In the genomic region with DNA sequence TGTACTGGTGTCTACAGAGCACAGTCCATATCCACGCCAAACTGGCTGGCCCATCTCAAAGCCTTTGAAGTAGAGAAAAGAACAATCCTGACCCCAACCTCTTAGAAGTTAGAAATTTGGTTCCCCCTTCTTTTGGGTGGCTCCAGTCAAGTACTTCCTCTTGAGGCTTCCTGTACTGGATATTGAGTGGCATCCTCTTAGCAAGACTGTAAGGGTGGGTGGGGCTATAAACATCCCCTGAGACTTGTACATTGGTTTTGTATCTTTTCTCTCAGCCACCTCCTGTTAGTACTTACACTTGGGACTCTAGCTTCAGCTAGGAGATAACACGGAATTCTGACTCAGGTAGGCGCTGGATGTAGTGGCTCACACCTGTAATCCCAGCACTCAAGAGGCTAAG, we compare ENCODE assay signal across 15 mouse cellular contexts. TPM values are rescaled to one million over a fixed set of nuclear protein-coding genes. Genes with fewer than 3 reads are reported as not detected.
DNase-seq lines count a peak whose midpoint lies in the region; ATAC-seq lines count a peak whose summit lies in the region.
"Had no signal": no experiment of that assay in that cellular context is flagged by ENCODE, and none has a peak within 500 bp of the region (broad histone marks: within the 10 kb centered on the region; RNA-seq: fewer than 3 reads in every experiment).

No protein-coding gene starts in this region.

- WGBS in lung, embryonic 15.5 days, result 70% methylated on average over 3 of the region's 3 CpGs
- 86% methylated on average over 3 of the region's 3 CpGs for WGBS in stomach, embryonic 16.5 days

- peaks cover 25% of the 10 kb centered on the region for H3K4me1 ChIP-seq in lung, embryonic 15.5 days
- peaks cover 20% of the 10 kb centered on the region for H3K4me1 ChIP-seq in stomach, embryonic 16.5 days (ENCODE audit: control insufficient read depth, insufficient read depth, low read length)

- peak overlapping the region; percentile 45; the same call in 1 of the 2 replicates for H3K27ac ChIP-seq in lung, embryonic 15.5 days
- H3K27ac ChIP-seq in stomach, embryonic 16.5 days (ENCODE audit: low read length), result peak overlapping the region; percentile 76
- H3K27ac ChIP-seq: intestine, embryonic 15.5 days; midbrain, embryonic 15.5 days had no signal

- peak; percentile 27 for DNase-seq in cerebellum, adult 11-12 months
- no peak for DNase-seq in lung, postnatal 4 days
- DNase-seq in lung, postnatal 10 days, result peak; percentile 24
- DNase-seq in thymus, postnatal 10 days (ENCODE audit: low spot score in 2 of 2), result no peak
- no peak for DNase-seq in adrenal gland, adult 2 months
- DNase-seq: gastrocnemius, postnatal 36 days; heart, postnatal 10 days; kidney, postnatal 4 days had no signal

- H3K27me3 ChIP-seq in lung, embryonic 15.5 days, result no peaks in the 10 kb centered on the region
- H3K27me3 ChIP-seq in stomach, embryonic 16.5 days (ENCODE audit: control insufficient read depth, insufficient read depth, low read length), result no peaks in the 10 kb centered on the region
- H3K27me3 ChIP-seq: intestine, embryonic 15.5 days; midbrain, embryonic 15.5 days had no signal

- H3K9ac ChIP-seq in lung, embryonic 15.5 days, result no peak overlapping the region
- no peak overlapping the region for H3K9ac ChIP-seq in stomach, embryonic 16.5 days (ENCODE audit: low read length)
- H3K9ac ChIP-seq: intestine, embryonic 15.5 days; midbrain, embryonic 15.5 days had no signal

- no peak overlapping the region for H3K4me2 ChIP-seq in lung, embryonic 15.5 days
- no peak overlapping the region for H3K4me2 ChIP-seq in stomach, embryonic 16.5 days (ENCODE audit: low read depth, low read length)
- H3K4me2 ChIP-seq: intestine, embryonic 15.5 days; midbrain, embryonic 15.5 days had no signal

- H3K4me3 ChIP-seq in lung, embryonic 15.5 days, result no peak overlapping the region
- no peak overlapping the region for H3K4me3 ChIP-seq in stomach, embryonic 16.5 days (replicated peaks; ENCODE audit: low read length)
- H3K4me3 ChIP-seq: intestine, embryonic 15.5 days; midbrain, embryonic 15.5 days had no signal

- ATAC-seq in cerebellum, adult (ENCODE audit: insufficient number of reproducible peaks, low FRiP score, low TSS enrichment), result no peak
- ATAC-seq in lung, embryonic 15.5 days (ENCODE audit: borderline replicate concordance, extremely low read depth, low FRiP score, low TSS enrichment), result no peak
- no peak for ATAC-seq in stomach, embryonic 16.5 days (ENCODE audit: insufficient read depth, low FRiP score)
- ATAC-seq: midbrain, embryonic 15.5 days had no signal

- H3K36me3 ChIP-seq in lung, embryonic 15.5 days, result no peaks in the 10 kb centered on the region
- no peaks in the 10 kb centered on the region for H3K36me3 ChIP-seq in stomach, embryonic 16.5 days (ENCODE audit: control insufficient read depth, insufficient read depth, low read length)
- H3K36me3 ChIP-seq: intestine, embryonic 15.5 days; midbrain, embryonic 15.5 days had no signal

- no peaks in the 10 kb centered on the region for H3K9me3 ChIP-seq in lung, embryonic 15.5 days
- H3K9me3 ChIP-seq in stomach, embryonic 16.5 days (replicated peaks; ENCODE audit: control insufficient read depth, low read length), result no peaks in the 10 kb centered on the region
- H3K9me3 ChIP-seq: intestine, embryonic 15.5 days; midbrain, embryonic 15.5 days had no signal

RNA-seq across cellular contexts. Expression of gene E330009J07Rik, which starts 5.7 kb away (rescaled TPM):
- 11.2 and 13.3 TPM in 2 replicates for polyA plus RNA-seq in lung, embryonic 15.5 days (2015; fragmentation: Nextera tagmentation; extraction: Ambion mirVana)
- polyA plus RNA-seq in stomach, embryonic 16.5 days (2015; fragmentation: Nextera tagmentation; extraction: Ambion mirVana), result 16.6 and 19.8 TPM in 2 replicates
- 10 to 100 TPM; 11.9 to 15.4 TPM for total RNA-seq in adrenal gland, adult 2 months (2021)
- polyA plus RNA-seq in adrenal gland, adult 2 months (2012; rRNA removed), result 4.2 and 4.7 TPM in 2 replicates

RNA-seq across cellular contexts. Expression of gene Wee2, which starts 8.6 kb away (rescaled TPM):
- polyA plus RNA-seq in lung, embryonic 15.5 days (2015; fragmentation: Nextera tagmentation; extraction: Ambion mirVana), result not detected in 2 replicates
- not detected in 2 replicates for polyA plus RNA-seq in stomach, embryonic 16.5 days (2015; fragmentation: Nextera tagmentation; extraction: Ambion mirVana)
- total RNA-seq in adrenal gland, adult 2 months (2021), result not detected
- polyA plus RNA-seq in adrenal gland, adult 2 months (2012; rRNA removed), result not detected in 2 replicates
- total RNA-seq: gastrocnemius, postnatal 36 days; heart, postnatal 10 days; left cerebral cortex, postnatal 14 days had no signal
- polyA plus RNA-seq: liver, embryonic 16.5 days had no signal

RNA-seq across cellular contexts. Expression of gene Ssbp1, which starts 40.9 kb away (rescaled TPM):
- polyA plus RNA-seq in lung, embryonic 15.5 days (2015; fragmentation: Nextera tagmentation; extraction: Ambion mirVana), result 133 and 134 TPM in 2 replicates
- 135 and 143 TPM in 2 replicates for polyA plus RNA-seq in stomach, embryonic 16.5 days (2015; fragmentation: Nextera tagmentation; extraction: Ambion mirVana)
- total RNA-seq in adrenal gland, adult 2 months (2021), result 10 to 100 TPM; 40.4 to 53.8 TPM
- polyA plus RNA-seq in adrenal gland, adult 2 months (2012; rRNA removed), result 8.2 and 11.8 TPM in 2 replicates

Comparison
In these comparisons a context has a peak if more than half of its experiments do, and no peak if none do; other contexts are left out.
1. DNase-seq: peak in cerebellum, adult 11-12 months (single experiment) and lung, postnatal 10 days (single experiment); none in lung, postnatal 4 days (0 of 2), thymus, postnatal 10 days (0 of 2) and adrenal gland, adult 2 months (single experiment).
2. RNA of gene Ssbp1, which starts 40.9 kb away (polyA plus RNA-seq): 135 to 143 TPM in stomach, embryonic 16.5 days and 133 to 134 TPM in lung, embryonic 15.5 days; 8.2 to 11.8 TPM in adrenal gland, adult 2 months; every median in the first group is over 10 times any median in the second.